Mouse (Mus musculus) liver, embryonic 11.5 days (tissue): ENCODE measurements around the gene Rcc1l. TPM values are rescaled to one million over a fixed set of nuclear protein-coding genes. Genes with fewer than 3 reads are reported as not detected.

Source experiments
- ATAC-seq: fragments of 200-750 bp; cut with Nextera tagmentation; replicated peaks from 2 replicates; pipeline ENCODE4 v1.8.0; 2017; ENCODE audit warnings: moderate number of reproducible peaks, mild to moderate bottlenecking, moderate TSS enrichment, moderate library complexity; ENCODE audit not compliant: low FRiP score
- DNase-seq: peaks from one replicate; pipeline ENCODE4 v3.0.0-alpha.2; 2017; ENCODE audit warnings: low spot score
- H3K27ac ChIP-seq: fragments of 300-500 bp; sonication (generic); 2 replicates; pipeline ENCODE4 v1.5.1; 2014; ENCODE audit warnings: mild to moderate bottlenecking, low read depth, low read length, control low read depth
- H3K27me3 ChIP-seq: fragments of 300-500 bp; sonication (generic); replicated peaks from 2 replicates; pipeline ENCODE4 v1.6.1; 2014; ENCODE audit warnings: low read length, mixed read lengths; ENCODE audit not compliant: control insufficient read depth, insufficient read depth
- H3K36me3 ChIP-seq: fragments of 300-500 bp; sonication (generic); 2 replicates; pipeline ENCODE4 v1.6.1; 2014; ENCODE audit warnings: mild to moderate bottlenecking, low read length, moderate library complexity, mixed read lengths; ENCODE audit not compliant: control insufficient read depth, insufficient read depth
- H3K4me1 ChIP-seq: fragments of 300-500 bp; sonication (generic); replicated peaks from 2 replicates; pipeline ENCODE4 v1.6.1; 2014; ENCODE audit warnings: low read length, mixed read lengths; ENCODE audit not compliant: control insufficient read depth, insufficient read depth
- H3K4me2 ChIP-seq: fragments of 300-500 bp; sonication (generic); 2 replicates; pipeline ENCODE4 v1.6.1; 2014; ENCODE audit warnings: mild to moderate bottlenecking, control low read depth, moderate library complexity
- H3K4me3 ChIP-seq: fragments of 300-500 bp; sonication (generic); 2 replicates; pipeline ENCODE4 v1.5.1; 2014; ENCODE audit warnings: low read depth, low read length, control low read depth
- H3K9ac ChIP-seq: fragments of 300-500 bp; sonication (generic); 2 replicates; pipeline ENCODE4 v1.6.1; 2014; ENCODE audit warnings: low read depth, low read length, control low read depth
- H3K9me3 ChIP-seq: fragments of 300-500 bp; sonication (generic); 2 replicates; pipeline ENCODE4 v1.6.1; 2016; ENCODE audit warnings: low read length, inconsistent platforms, mixed read lengths; ENCODE audit not compliant: control insufficient read depth
- WGBS: fragments of 180-500 bp; shearing (Covaris S2); extraction: QIAGEN DNeasy Blood & Tissue Kit; methylation state at CpG from one replicate; pipeline ENCODE4 v1.1.7; 2014; 5-methylcytosine and 5-hydroxymethylcytosine counted together
- polyA plus RNA-seq: library from polyadenylated mRNA; unstranded; fragments of >200 nt; fragmentation: Nextera tagmentation; extraction: Ambion mirVana; gene quantifications from 2 replicates; pipeline ENCODE4 v1.2.1, GENCODE M21; 2014

The Rcc1l gene
- 39.1 and 43.8 TPM in 2 replicates for polyA plus RNA-seq

DNA sequence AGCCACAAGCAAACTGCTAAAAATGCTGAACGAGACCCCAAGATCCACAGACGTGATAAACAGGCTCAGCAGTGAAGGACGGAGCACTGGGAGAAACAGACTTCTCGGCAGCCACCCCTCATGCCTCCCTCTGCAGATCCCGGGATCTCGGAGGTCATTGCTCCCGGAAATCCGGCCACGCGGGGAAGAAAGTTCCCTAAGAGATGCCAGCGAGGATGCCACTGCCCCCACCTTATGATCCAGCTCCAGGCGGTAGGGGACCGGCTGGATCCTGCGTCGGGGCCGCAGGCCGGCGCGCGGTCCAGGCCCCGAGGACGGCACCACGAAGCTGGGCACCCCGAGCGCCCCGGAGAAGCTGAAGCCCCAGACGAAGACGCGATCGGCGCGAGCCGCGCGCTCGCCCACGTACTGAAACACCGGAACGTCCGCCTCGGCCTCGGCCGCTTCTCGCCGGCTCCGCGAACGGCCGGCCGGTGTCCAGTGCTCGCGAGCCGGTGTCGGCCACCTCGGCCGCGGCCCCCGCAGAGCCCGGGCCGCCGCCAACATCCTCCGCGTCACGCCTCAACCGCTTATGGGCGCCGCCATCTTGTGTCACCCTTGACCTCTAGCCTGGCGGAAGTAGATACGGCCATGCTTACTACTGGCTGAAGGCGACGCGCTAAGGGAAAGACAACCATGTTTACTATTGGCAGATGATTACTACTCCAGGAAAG, at the start of gene Rcc1l:
TSS of gene Rcc1l (minus strand) at position 606 of the 713 bp plus-strand sequence.
- Histone ChIP-seq H3K4me2 (peak within 1 kb of the TSS; percentile 85), H3K9ac (peak within 1 kb of the TSS; percentile 62), H3K4me1 (peaks cover 14% of the 10 kb centered on the region), H3K27ac (peak within 1 kb of the TSS; percentile 72), H3K27me3 (no peaks in the 10 kb centered on the region), H3K4me3 (peak within 1 kb of the TSS; percentile 68), H3K36me3 (peaks cover 2% of the 10 kb centered on the region; the same call in 1 of the 2 replicates), H3K9me3 (no peaks in the 10 kb centered on the region)
- ATAC-seq (peak; percentile 86), DNase-seq (peak; percentile 78)
- under 1% methylated on average over 72 of the region's 72 CpGs for WGBS

DNA sequence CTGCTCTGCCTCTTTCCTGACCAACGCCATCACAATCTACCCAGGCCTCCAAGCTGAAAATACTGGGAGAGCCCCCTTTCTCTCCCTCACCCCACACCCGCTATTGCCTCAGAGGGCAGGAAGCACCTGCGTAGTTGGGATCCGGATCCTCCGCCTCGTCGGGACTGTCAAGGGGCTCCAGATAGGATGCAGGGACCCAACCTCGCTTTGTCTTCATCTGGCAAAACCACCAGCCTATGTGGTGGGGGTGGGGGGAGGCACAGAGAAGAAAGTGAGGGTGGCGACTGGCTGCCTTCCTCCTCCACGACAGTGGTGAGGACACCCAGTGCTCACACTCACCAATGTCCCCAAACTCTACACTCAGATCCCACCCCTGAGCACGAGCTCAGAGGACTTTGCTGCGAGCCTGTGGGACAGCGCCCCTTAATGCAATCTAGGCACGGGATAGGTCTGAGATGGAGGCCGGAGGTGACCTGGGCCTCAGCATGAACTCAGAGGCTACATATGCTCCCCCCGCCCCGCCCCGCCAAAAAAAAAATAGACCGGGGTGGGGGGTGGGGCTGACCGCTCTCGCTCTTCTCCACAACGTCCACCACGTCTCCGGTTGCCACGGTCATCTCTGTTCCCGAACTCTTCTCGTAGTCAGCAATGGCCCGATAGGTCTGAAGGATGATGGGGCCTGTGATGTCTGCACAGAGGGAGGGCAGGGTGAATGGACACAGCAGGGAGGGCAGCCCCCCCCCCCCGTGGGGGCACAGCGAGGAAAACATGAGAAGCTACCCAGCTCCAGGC, 48.7 kb upstream of the Rcc1l start:
- H3K27me3 ChIP-seq, result peaks cover 14% of the 10 kb centered on the region
- peaks cover 17% of the 10 kb centered on the region for H3K4me1 ChIP-seq
- H3K9ac ChIP-seq, result no peak overlapping the region
- WGBS, result 57% methylated on average over 30 of the region's 30 CpGs
- no peak overlapping the region for H3K4me3 ChIP-seq
- no peaks in the 10 kb centered on the region for H3K36me3 ChIP-seq
- H3K4me2 ChIP-seq, result no peak overlapping the region
- H3K9me3 ChIP-seq, result no peaks in the 10 kb centered on the region
- no peak for DNase-seq
- no peak overlapping the region for H3K27ac ChIP-seq
- no peak for ATAC-seq

DNA sequence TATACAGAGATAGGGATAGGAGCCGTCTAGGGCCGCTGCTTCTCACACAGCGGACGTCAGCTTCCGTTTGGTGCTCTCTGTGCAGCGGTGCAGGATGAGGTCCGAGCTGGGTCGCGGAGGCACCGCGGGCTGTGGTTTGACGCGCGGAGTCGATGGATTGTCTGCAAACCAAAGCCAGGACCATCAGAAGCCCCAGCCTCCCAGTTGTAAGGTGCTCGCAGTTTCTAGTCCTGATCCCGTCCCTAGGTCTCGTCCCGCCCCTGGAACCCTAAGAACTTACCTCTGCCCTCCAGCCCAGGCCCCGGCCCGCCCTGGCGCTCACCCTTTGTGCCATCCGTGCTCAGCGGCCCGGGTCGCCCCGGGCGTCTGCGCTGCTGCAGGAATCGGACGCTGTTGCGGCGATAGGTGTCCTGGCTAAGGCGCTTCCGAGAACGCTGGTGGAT, 45.2 kb upstream of the Rcc1l start:
- peak overlapping the region; percentile 48; the same call in 1 of the 2 replicates for H3K9ac ChIP-seq
- peak overlapping the region; percentile 74 for H3K4me2 ChIP-seq
- peak overlapping the region; percentile 38 for H3K4me3 ChIP-seq
- ATAC-seq (peak; percentile 10; the same call in 1 of the 2 replicates), DNase-seq (no peak)
- H3K36me3 ChIP-seq, result no peaks in the 10 kb centered on the region
- peaks cover 14% of the 10 kb centered on the region for H3K27me3 ChIP-seq
- no peaks in the 10 kb centered on the region for H3K9me3 ChIP-seq
- no peak overlapping the region for H3K27ac ChIP-seq
- WGBS, result 7% methylated on average over 36 of the region's 36 CpGs
- H3K4me1 ChIP-seq, result peaks cover 14% of the 10 kb centered on the region

DNA sequence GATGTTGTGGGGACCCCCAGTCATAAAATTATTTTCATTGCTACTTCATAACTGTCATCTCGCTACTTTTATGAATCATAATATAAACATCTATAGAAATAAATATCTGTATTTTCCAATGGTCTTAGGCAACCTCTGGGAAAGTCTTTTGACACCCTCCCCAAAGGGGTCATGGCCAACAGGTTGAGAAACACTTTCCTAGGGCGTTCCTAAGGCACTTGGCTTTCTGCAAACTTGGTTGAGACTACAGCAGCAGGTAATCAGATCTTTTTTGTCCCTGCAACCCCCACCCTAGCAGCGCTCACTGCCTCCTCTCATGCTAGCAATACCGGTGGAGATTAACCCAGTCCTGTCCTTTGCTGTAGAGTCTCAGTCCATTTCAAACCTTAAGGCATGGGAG, 44.7 kb upstream of the Rcc1l start:
- Histone ChIP-seq H3K27ac (no peak overlapping the region), H3K4me1 (peaks cover 13% of the 10 kb centered on the region), H3K9me3 (no peaks in the 10 kb centered on the region), H3K4me2 (peak overlapping the region; percentile 74), H3K9ac (no peak overlapping the region), H3K27me3 (peaks cover 14% of the 10 kb centered on the region), H3K4me3 (peak overlapping the region; percentile 38; the same call in 1 of the 2 replicates), H3K36me3 (no peaks in the 10 kb centered on the region)
- WGBS, result 43% methylated on average over 4 of the region's 4 CpGs
- DNase-seq, result no peak
- no peak for ATAC-seq

DNA sequence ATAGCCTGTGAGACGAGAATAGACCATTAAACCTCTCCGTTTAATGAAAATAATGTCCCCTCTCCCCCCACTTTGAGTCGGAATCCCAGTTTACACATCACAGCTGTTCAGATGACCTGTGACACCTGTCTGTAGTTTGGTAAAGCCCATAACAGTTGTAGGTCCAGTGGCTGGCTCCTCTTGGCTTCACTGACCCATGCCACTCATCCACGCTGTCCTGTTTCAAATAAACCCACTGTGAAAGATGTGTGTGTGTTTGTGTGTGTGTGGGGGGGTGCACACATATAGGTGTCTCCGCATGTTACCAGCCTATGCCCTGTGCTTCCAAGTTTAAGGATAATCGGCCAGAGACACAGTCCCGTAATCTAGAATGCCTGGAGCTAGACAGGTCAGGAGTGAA, 41.3 kb upstream of the Rcc1l start:
- no peak for DNase-seq
- H3K4me2 ChIP-seq, result no peak overlapping the region

DNA sequence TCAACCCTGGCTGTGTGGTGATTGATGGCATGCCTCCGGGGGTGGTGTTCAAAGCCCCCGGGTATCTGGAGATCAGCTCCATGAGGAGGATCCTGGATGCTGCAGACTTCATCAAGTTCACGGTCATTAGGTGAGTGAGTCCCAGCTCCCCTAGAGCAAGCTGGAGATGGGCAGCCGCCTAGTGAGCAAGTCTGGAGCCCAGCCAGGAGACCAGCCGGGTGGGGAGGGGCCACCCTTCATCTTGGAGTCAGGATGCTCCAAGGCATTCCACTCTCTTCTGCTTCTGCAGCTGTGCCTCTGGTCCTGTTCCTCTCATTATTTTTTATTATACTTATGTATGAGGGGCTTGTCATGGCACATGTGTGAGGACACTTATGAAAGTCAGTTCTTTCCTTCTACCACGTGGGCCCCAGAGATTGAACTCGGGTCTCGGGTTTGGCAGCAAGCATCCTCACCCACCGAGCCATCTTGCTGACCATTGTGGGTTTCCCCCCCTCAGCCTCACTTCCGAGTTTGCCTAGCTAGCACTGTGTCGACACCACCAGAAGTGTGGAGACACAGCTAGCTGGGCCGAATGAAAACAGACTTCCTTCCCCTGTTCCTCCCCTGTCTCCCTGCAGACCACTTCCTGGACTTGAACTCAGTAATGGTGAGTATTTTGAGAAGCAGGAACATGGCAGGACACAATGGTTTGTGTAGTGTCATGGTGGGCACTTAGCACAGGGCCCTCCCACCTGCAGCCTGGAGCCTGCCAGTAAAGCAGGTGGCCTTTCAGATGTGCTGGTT, 37.6 kb upstream of the Rcc1l start:
- Histone ChIP-seq H3K36me3 (no peaks in the 10 kb centered on the region; the same call in 1 of the 2 replicates), H3K4me3 (no peak overlapping the region), H3K27ac (no peak overlapping the region), H3K27me3 (no peaks in the 10 kb centered on the region), H3K9me3 (no peaks in the 10 kb centered on the region), H3K9ac (no peak overlapping the region), H3K4me2 (no peak overlapping the region), H3K4me1 (peaks cover 5% of the 10 kb centered on the region)
- WGBS, result 49% methylated on average over 12 of the region's 12 CpGs
- DNase-seq, result no peak
- peak; percentile 29; the same call in 1 of the 2 replicates for ATAC-seq

More for the DNA sequence above, 41.3 kb upstream of the Rcc1l start:
- no peaks in the 10 kb centered on the region for H3K9me3 ChIP-seq
- no peak overlapping the region for H3K9ac ChIP-seq
- H3K27me3 ChIP-seq, result peaks cover 14% of the 10 kb centered on the region
- H3K27ac ChIP-seq, result no peak overlapping the region
- no peaks in the 10 kb centered on the region for H3K36me3 ChIP-seq
- H3K4me3 ChIP-seq, result no peak overlapping the region
- ATAC-seq, result no peak
- 86% methylated on average over 7 of the region's 7 CpGs for WGBS
- H3K4me1 ChIP-seq, result peaks cover 13% of the 10 kb centered on the region

DNA sequence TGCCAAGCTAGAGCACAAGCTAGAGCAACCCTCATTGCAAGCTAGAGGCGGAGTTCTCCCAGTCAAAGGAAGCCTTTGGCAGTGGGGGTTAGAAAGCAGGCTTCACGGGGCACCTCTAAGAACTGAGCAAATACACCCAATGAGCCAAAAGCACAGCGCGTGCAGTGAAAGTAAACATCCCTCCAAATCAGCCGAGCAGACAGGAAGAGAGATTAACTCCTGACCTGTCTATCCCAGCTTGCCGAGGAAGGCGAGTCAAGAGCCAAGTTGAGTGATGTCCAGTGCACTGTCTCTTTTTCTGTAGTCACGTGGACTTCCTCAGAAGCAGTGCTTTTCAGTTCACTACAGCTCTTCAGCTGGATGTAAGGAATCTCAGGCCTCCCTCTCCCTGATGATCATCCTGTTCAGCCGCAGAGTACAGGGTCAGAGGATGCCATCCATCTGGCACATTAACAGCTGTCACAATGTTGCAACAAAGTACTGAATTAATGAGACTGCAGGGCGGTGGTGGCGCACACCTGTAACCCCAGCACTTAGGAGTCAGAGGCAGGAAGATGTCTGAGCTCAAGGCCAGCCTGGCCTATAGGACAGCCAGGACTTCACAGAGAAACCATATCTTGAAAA, 33.5 kb upstream of the Rcc1l start:
- ATAC-seq (peak; percentile 44; the same call in 1 of the 2 replicates), DNase-seq (no peak)
- Histone ChIP-seq H3K9ac (no peak overlapping the region), H3K36me3 (no peaks in the 10 kb centered on the region; the same call in 1 of the 2 replicates), H3K27me3 (no peaks in the 10 kb centered on the region), H3K9me3 (no peaks in the 10 kb centered on the region), H3K27ac (peak overlapping the region; percentile 35; the same call in 1 of the 2 replicates), H3K4me1 (peaks cover 5% of the 10 kb centered on the region), H3K4me3 (no peak overlapping the region), H3K4me2 (no peak overlapping the region)
- WGBS, result 43% methylated on average over 11 of the region's 11 CpGs

DNA sequence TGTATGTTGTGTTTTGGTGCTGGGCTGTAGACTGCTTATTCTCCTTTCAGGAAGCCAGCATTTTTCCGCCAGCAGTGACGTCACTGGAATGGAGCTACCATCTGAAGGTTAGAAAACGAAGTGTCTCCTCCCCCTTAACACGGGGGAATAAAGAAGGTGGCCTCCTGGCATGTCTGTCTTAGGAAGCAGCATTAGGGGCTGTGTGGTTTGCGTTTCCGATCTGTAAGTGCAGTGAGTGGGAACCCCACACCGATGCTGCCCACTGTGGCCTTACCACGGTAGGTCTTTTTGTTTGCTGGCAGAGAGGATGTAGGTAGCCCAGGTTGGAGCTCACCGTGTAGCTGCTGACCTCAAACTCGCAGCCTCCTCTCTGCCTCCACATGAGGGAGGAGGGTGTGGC, 30.1 kb upstream of the Rcc1l start:
- Histone ChIP-seq H3K36me3 (peaks cover 3% of the 10 kb centered on the region; the same call in 1 of the 2 replicates), H3K4me1 (peaks cover 5% of the 10 kb centered on the region), H3K4me3 (no peak overlapping the region), H3K9ac (no peak overlapping the region), H3K27ac (no peak overlapping the region), H3K9me3 (no peaks in the 10 kb centered on the region), H3K4me2 (no peak overlapping the region), H3K27me3 (no peaks in the 10 kb centered on the region)
- no peak for ATAC-seq
- no peak for DNase-seq
- WGBS, result 79% methylated on average over 10 of the region's 10 CpGs
